Mouse (Mus musculus): Measurements from ENCODE around the gene Cdrt4.

- no peak for TF ChIP-seq EP300 (IDR thresholded peaks at IDR 0.05; ENCODE audit: low read length)
- no peak for TF ChIP-seq GABPA (IDR thresholded peaks at IDR 0.05; ENCODE audit: insufficient replicate concordance, low read depth, low read length)
- TF ChIP-seq ZC3H11A (IDR thresholded peaks at IDR 0.05; ENCODE audit: low read depth, low read length) = no peak
- TF ChIP-seq MYC (IDR thresholded peaks at IDR 0.05; ENCODE audit: low read depth, low read length) = no peak
- no peak for TF ChIP-seq POLR2A (IDR thresholded peaks at IDR 0.05; ENCODE audit: low read depth, low read length)
- no peak for TF ChIP-seq POLR2AphosphoS2 (IDR thresholded peaks at IDR 0.05; ENCODE audit: low read depth, low read length)
- no peak for TF ChIP-seq CTCF (conservative IDR thresholded peaks at IDR 0.05 in 1 of 2, IDR thresholded peaks at IDR 0.05 in 1 of 2; ENCODE audit: low read depth in 2 of 2, low read length in 2 of 2)
- no peak for TF ChIP-seq USF1 (IDR thresholded peaks at IDR 0.05; ENCODE audit: low read depth, low read length)
- no peak for TF ChIP-seq MAFK (IDR thresholded peaks at IDR 0.05; ENCODE audit: insufficient replicate concordance, low read length)
- no peak for TF ChIP-seq CHD1 (IDR thresholded peaks at IDR 0.05; ENCODE audit: low read depth, low read length)
- no peak for TF ChIP-seq USF2 (conservative IDR thresholded peaks at IDR 0.05; ENCODE audit: low read depth, low read length)
- TF ChIP-seq CHD2 (IDR thresholded peaks at IDR 0.05; ENCODE audit: low read length) = no peak
- no peak for TF ChIP-seq TCF12 (IDR thresholded peaks at IDR 0.05; ENCODE audit: low read depth, low read length)
Observed at GRCm38 (mm10) chr11:62943538-62943937, 7.5 kb upstream of the Cdrt4 start.

Data from CH12.LX (cell line).